ENCODE assay signal across 31 mouse cellular contexts in genomic region chr13:112278251-112278650, GRCm38 (mm10). TPM values are rescaled to one million over a fixed set of nuclear protein-coding genes. Genes with fewer than 3 reads are reported as not detected.
A peak's percentile ranks its signal among the peaks of the same experiment; 100 is the strongest.
DNase-seq lines count a peak whose midpoint lies in the region; ATAC-seq and TF ChIP-seq lines count a peak whose summit lies in the region.
"Had no signal": no experiment of that assay in that cellular context is flagged by ENCODE, and none has a peak within 500 bp of the region (broad histone marks: within the 10 kb centered on the region; RNA-seq: fewer than 3 reads in every experiment).

No protein-coding gene starts in this region.

- 72% methylated on average over 7 of the region's 7 CpGs for WGBS in heart, embryonic 11.5 days (ENCODE audit: insufficient replicate concordance)
- whole genome bisulfite sequencing in forebrain, postnatal 0 days, result 54% methylated on average over 7 of the region's 7 CpGs
- 56% methylated on average over 7 of the region's 7 CpGs for WGBS in intestine, embryonic 15.5 days
- 80% methylated on average over 7 of the region's 7 CpGs for WGBS in hindbrain, embryonic 11.5 days

- no peak for ATAC-seq in heart, embryonic 11.5 days (replicated peaks; ENCODE audit: insufficient number of reproducible peaks, low FRiP score, low TSS enrichment)
- peak; percentile 78 for ATAC-seq in forebrain, postnatal 0 days
- no peak for ATAC-seq in intestine, embryonic 15.5 days
- no peak for ATAC-seq in hindbrain, embryonic 11.5 days (ENCODE audit: low FRiP score)
- ATAC-seq: inflammation-experienced regulatory T-cells, adult 6 months; liver, embryonic 12.5 days; Patski had no signal

- H3K4me1 ChIP-seq in heart, embryonic 11.5 days (ENCODE audit: control insufficient read depth, insufficient read depth, low read length), result no peaks in the 10 kb centered on the region
- H3K4me1 ChIP-seq in forebrain, postnatal 0 days (ENCODE audit: insufficient read depth), result no peaks in the 10 kb centered on the region
- H3K4me1 ChIP-seq in intestine, embryonic 15.5 days (replicated peaks), result no peaks in the 10 kb centered on the region
- no peaks in the 10 kb centered on the region for H3K4me1 ChIP-seq in hindbrain, embryonic 11.5 days (replicated peaks; ENCODE audit: control insufficient read depth, insufficient read depth, low read length)
- H3K4me1 ChIP-seq: heart, embryonic 13.5 days; hindbrain, embryonic 13.5 days; stomach, embryonic 15.5 days had no signal

- DNase-seq in heart, adult 11 months, result peak; percentile 64
- peak; percentile 42 for DNase-seq in right cerebral cortex, adult 18-20 months
- DNase-seq in right cerebral cortex, postnatal 4 days, result no peak
- peak; percentile 83 for DNase-seq in brain, embryonic 14.5 days (ENCODE audit: low read depth)
- DNase-seq in forebrain, postnatal 0 days, result peak; percentile 43
- DNase-seq in hindbrain, embryonic 11.5 days (ENCODE audit: low spot score), result no peak
- DNase-seq: adrenal gland, adult 8-10 months; cerebellum, adult 2 months; cerebellum, postnatal 36 days; embryo, embryonic 11 days; gastrocnemius, postnatal 10 days; heart, adult 18-20 months; kidney, adult 2 months; lung, adult 18-20 months; lung, postnatal 10 days; thymus, postnatal 25 days had no signal

- H3K9ac ChIP-seq in heart, embryonic 11.5 days (ENCODE audit: low read depth, low read length), result no peak overlapping the region
- no peak overlapping the region for H3K9ac ChIP-seq in forebrain, postnatal 0 days
- no peak overlapping the region for H3K9ac ChIP-seq in intestine, embryonic 15.5 days
- H3K9ac ChIP-seq in hindbrain, embryonic 11.5 days (ENCODE audit: low read depth, low read length), result no peak overlapping the region
- H3K9ac ChIP-seq: embryonic facial prominence, embryonic 13.5 days; heart, embryonic 13.5 days; hindbrain, embryonic 13.5 days; liver, embryonic 12.5 days; stomach, embryonic 15.5 days had no signal

- no peak overlapping the region for H3K27ac ChIP-seq in heart, embryonic 11.5 days (ENCODE audit: low read depth, low read length)
- no peak overlapping the region for H3K27ac ChIP-seq in forebrain, postnatal 0 days (ENCODE audit: low read depth, low read length)
- H3K27ac ChIP-seq in intestine, embryonic 15.5 days, result no peak overlapping the region
- H3K27ac ChIP-seq in hindbrain, embryonic 11.5 days (ENCODE audit: low read depth, low read length), result no peak overlapping the region
- H3K27ac ChIP-seq: embryonic facial prominence, embryonic 13.5 days; heart, embryonic 13.5 days; hindbrain, embryonic 13.5 days; kidney, postnatal 0 days; liver, embryonic 12.5 days; stomach, embryonic 15.5 days had no signal

- H3K4me3 ChIP-seq in heart, embryonic 11.5 days (ENCODE audit: low read depth, low read length), result no peak overlapping the region
- no peak overlapping the region for H3K4me3 ChIP-seq in forebrain, postnatal 0 days (ENCODE audit: low read depth, low read length)
- no peak overlapping the region for H3K4me3 ChIP-seq in intestine, embryonic 15.5 days (replicated peaks)
- no peak overlapping the region for H3K4me3 ChIP-seq in hindbrain, embryonic 11.5 days (ENCODE audit: low read depth, low read length)
- H3K4me3 ChIP-seq: embryonic facial prominence, embryonic 13.5 days; erythroblast, embryonic 14.5 days; heart, embryonic 13.5 days; hindbrain, embryonic 13.5 days; liver, embryonic 12.5 days; stomach, embryonic 15.5 days had no signal

- no peaks in the 10 kb centered on the region for H3K36me3 ChIP-seq in heart, embryonic 11.5 days (ENCODE audit: control insufficient read depth, insufficient read depth, low read length)
- H3K36me3 ChIP-seq in forebrain, postnatal 0 days (ENCODE audit: insufficient read depth), result no peaks in the 10 kb centered on the region
- no peaks in the 10 kb centered on the region for H3K36me3 ChIP-seq in intestine, embryonic 15.5 days
- no peaks in the 10 kb centered on the region for H3K36me3 ChIP-seq in hindbrain, embryonic 11.5 days (ENCODE audit: control insufficient read depth, insufficient read depth, low read length)
- H3K36me3 ChIP-seq: embryonic facial prominence, embryonic 13.5 days; G1E; heart, embryonic 13.5 days; hindbrain, embryonic 13.5 days; liver, embryonic 12.5 days; stomach, embryonic 15.5 days had no signal

- H3K27me3 ChIP-seq in heart, embryonic 11.5 days (ENCODE audit: control insufficient read depth, insufficient read depth, low read length), result no peaks in the 10 kb centered on the region; the same call in 1 of the 2 replicates
- no peaks in the 10 kb centered on the region for H3K27me3 ChIP-seq in forebrain, postnatal 0 days (ENCODE audit: insufficient read depth, low read length)
- no peaks in the 10 kb centered on the region for H3K27me3 ChIP-seq in intestine, embryonic 15.5 days (replicated peaks)
- H3K27me3 ChIP-seq in hindbrain, embryonic 11.5 days (ENCODE audit: control insufficient read depth, insufficient read depth, low read length), result no peaks in the 10 kb centered on the region
- H3K27me3 ChIP-seq: CH12.LX; embryonic facial prominence, embryonic 13.5 days; heart, embryonic 13.5 days; hindbrain, embryonic 13.5 days; liver, embryonic 12.5 days; stomach, embryonic 15.5 days had no signal

- H3K9me3 ChIP-seq in heart, embryonic 11.5 days (replicated peaks; ENCODE audit: control insufficient read depth, low read length), result no peaks in the 10 kb centered on the region
- H3K9me3 ChIP-seq in forebrain, postnatal 0 days (ENCODE audit: low read length), result no peaks in the 10 kb centered on the region
- no peaks in the 10 kb centered on the region for H3K9me3 ChIP-seq in intestine, embryonic 15.5 days
- H3K9me3 ChIP-seq in hindbrain, embryonic 11.5 days (ENCODE audit: control insufficient read depth, low read length), result no peaks in the 10 kb centered on the region
- H3K9me3 ChIP-seq: embryonic facial prominence, embryonic 13.5 days; G1E; heart, embryonic 13.5 days; hindbrain, embryonic 13.5 days; liver, embryonic 12.5 days; stomach, embryonic 15.5 days had no signal

- TF ChIP-seq CTCF in brain, embryonic 14.5 days (IDR thresholded peaks at IDR 0.05; ENCODE audit: borderline replicate concordance, extremely low read depth, insufficient read depth, insufficient read length), result no peak
- no peak for TF ChIP-seq CTCF in forebrain, postnatal 0 days (IDR thresholded peaks at IDR 0.05; ENCODE audit: low read depth)

- H3K4me2 ChIP-seq in heart, embryonic 11.5 days, result no peak overlapping the region
- no peak overlapping the region for H3K4me2 ChIP-seq in forebrain, postnatal 0 days (ENCODE audit: low read depth)
- H3K4me2 ChIP-seq in intestine, embryonic 15.5 days (replicated peaks), result no peak overlapping the region
- no peak overlapping the region for H3K4me2 ChIP-seq in hindbrain, embryonic 11.5 days (replicated peaks; ENCODE audit: low read depth, low read length)
- H3K4me2 ChIP-seq: embryonic facial prominence, embryonic 13.5 days; heart, embryonic 13.5 days; hindbrain, embryonic 13.5 days; liver, embryonic 12.5 days; midbrain, embryonic 11.5 days; stomach, embryonic 15.5 days had no signal

- TF ChIP-seq POLR2A in brain, embryonic 14.5 days (IDR thresholded peaks at IDR 0.05; ENCODE audit: borderline replicate concordance, extremely low read depth, insufficient read depth, insufficient read length, poor library complexity, severe bottlenecking), result no peak

RNA-seq across cellular contexts. Expression of gene Ankrd55, which starts 10.0 kb away (rescaled TPM):
- 0.14 and 0.63 TPM in 2 replicates for polyA plus RNA-seq in heart, embryonic 11.5 days (2014; fragmentation: Nextera tagmentation; extraction: Ambion mirVana)
- 6.0 and 8.5 TPM in 2 replicates for polyA plus RNA-seq in brain, embryonic 14.5 days (2012; rRNA removed)
- 10.5 and 15.6 TPM in 2 replicates for total RNA-seq in forebrain, postnatal 0 days (2014; rRNA removed)
- polyA plus RNA-seq in forebrain, postnatal 0 days (2015; fragmentation: Nextera tagmentation; extraction: Ambion mirVana), result 3.4 and 5.7 TPM in 2 replicates
- 0.21 and 0.25 TPM in 2 replicates for polyA plus RNA-seq in intestine, embryonic 15.5 days (2015; fragmentation: Nextera tagmentation; extraction: Ambion mirVana)
- polyA plus RNA-seq in hindbrain, embryonic 11.5 days (2014; fragmentation: Nextera tagmentation; extraction: Ambion mirVana), result 1.7 TPM in 2 replicates
- total RNA-seq: gastrocnemius, postnatal 10 days; neutrophil, adult 5-6 weeks had no signal
- polyA plus RNA-seq: erythroblast, embryonic 14.5 days; G1E had no signal

Comparison
In these comparisons a context has a peak if more than half of its experiments do, and no peak if none do; other contexts are left out.
1. DNase-seq: peak in heart, adult 11 months (single experiment), right cerebral cortex, adult 18-20 months (single experiment), brain, embryonic 14.5 days (single experiment) and forebrain, postnatal 0 days (single experiment); none in right cerebral cortex, postnatal 4 days (single experiment) and hindbrain, embryonic 11.5 days (single experiment).